Mouse (Mus musculus) heart, adult 2 months (tissue): ENCODE measurements around the gene Gm6592. TPM values are rescaled to one million over a fixed set of nuclear protein-coding genes. Genes with fewer than 3 reads are reported as not detected.
"Not testable (repeated sequence)": the region's sequence is repeated elsewhere in the genome, so short reads cannot be mapped to it uniquely, and the experiment has no call there.

Source experiments
- DNase-seq, 2 experiments: peaks; one replicate each; pipeline ENCODE4 v3.0.0; 2021
- H3K27ac ChIP-seq: fragments of 200-600 bp; 2 replicates; pipeline ENCODE4 v1.8.1; 2022
- H3K27me3 ChIP-seq: fragments of 200-500 bp; 2 replicates; pipeline ENCODE4 v1.6.1; 2012; ENCODE audit warnings: mild to moderate bottlenecking, low read length, inconsistent platforms, mixed read lengths; ENCODE audit not compliant: control insufficient read depth, insufficient read depth
- H3K36me3 ChIP-seq: fragments of 200-500 bp; 2 replicates; pipeline ENCODE4 v1.6.1; 2012; ENCODE audit warnings: low read length, inconsistent platforms; ENCODE audit not compliant: control insufficient read depth, insufficient read depth
- H3K4me1 ChIP-seq: fragments of 200-500 bp; 2 replicates; pipeline ENCODE4 v1.6.1; 2011; ENCODE audit warnings: low read length; ENCODE audit not compliant: control insufficient read depth, insufficient read depth
- H3K4me3 ChIP-seq: fragments of 200-600 bp; 2 replicates; pipeline ENCODE4 v1.8.1; 2022
- H3K79me2 ChIP-seq: fragments of 200-500 bp; replicated peaks from 2 replicates; pipeline ENCODE4 v1.6.1; 2012; ENCODE audit warnings: mild to moderate bottlenecking, inconsistent platforms, low read length, moderate library complexity, mixed read lengths; ENCODE audit not compliant: control insufficient read depth, insufficient read depth
- H3K9ac ChIP-seq: fragments of 200-500 bp; 2 replicates; pipeline ENCODE4 v1.6.1; 2012; ENCODE audit warnings: low read depth, mild to moderate bottlenecking, control low read depth, inconsistent platforms, low read length, mixed read lengths
- CTCF ChIP-seq: fragments of 200-600 bp; IDR thresholded peaks from 2 replicates; pipeline ENCODE4 v1.8.1; 2022; ENCODE audit warnings: antibody characterized with exemption, mild to moderate bottlenecking, moderate library complexity
- EP300 ChIP-seq: fragments of 200-500 bp; IDR thresholded peaks from 2 replicates; pipeline ENCODE4 v1.6.1; 2011; ENCODE audit warnings: low read depth, low read length, control low read depth; ENCODE audit not compliant: insufficient read depth
- POLR2A ChIP-seq: fragments of 200-500 bp; IDR thresholded peaks from 2 replicates; pipeline ENCODE4 v1.6.1; 2011; ENCODE audit warnings: mild to moderate bottlenecking, low read depth, low read length, control low read depth; ENCODE audit not compliant: insufficient read depth
- WGBS: fragments of 180-500 bp; shearing (Covaris S2); methylation state at CpG from one replicate; pipeline ENCODE4 v1.1.7; 2018; 5-methylcytosine and 5-hydroxymethylcytosine counted together
- intact Hi-C: fragments of 180-260 bp; cut with DNase I; formaldehyde crosslinking; loops from one replicate; pipeline ENCODE4 v1.15.1; 2025
- long read RNA-seq: library from polyadenylated mRNA; stranded (forward); transcript quantifications from one replicate; pipeline ENCODE4 v2.0.0, GENCODE M21; 2021
- polyA plus RNA-seq: library from polyadenylated mRNA; depleted of rRNA; stranded (reverse); fragments of >200 nt; gene quantifications from 2 replicates; pipeline ENCODE4 v1.2.3, GENCODE M21; 2012; rRNA removed
- total RNA-seq, 2 experiments: library from RNA; stranded (reverse); gene quantifications; 2 replicates each; pipeline ENCODE4 v1.2.3; 2021

Gene Gm6592
- not detected for total RNA-seq
- polyA plus RNA-seq, result not detected in 2 replicates
- long read RNA-seq, result 0 reads

- H3K4me3 ChIP-seq, result no peak within 1 kb of the TSS
- no peaks in the 10 kb centered on the region for H3K79me2 ChIP-seq
- no peak within 1 kb of the TSS for H3K9ac ChIP-seq
- no peaks in the 10 kb centered on the region for H3K36me3 ChIP-seq
- DNase-seq, result no peak
- no peaks in the 10 kb centered on the region for H3K27me3 ChIP-seq
- WGBS, result 59% methylated on average over 1 of the region's 1 CpGs
- no peak for TF ChIP-seq EP300
- no peaks in the 10 kb centered on the region for H3K4me1 ChIP-seq
- intact Hi-C loops, result no loop called here
- no peak within 1 kb of the TSS for H3K27ac ChIP-seq
These were observed at the start of gene Gm6592 for GRCm38 (mm10) chrX:8843694-8844093. Gm6592 (plus strand) TSS chrX:8843994.

GRCm38 (mm10) chrX:8803391-8803790, 40.4 kb upstream of the Gm6592 start, which contains the start of gene Ssxb5:
Ssxb5 (plus strand) TSS chrX:8803691.
- DNase-seq, H3K27ac ChIP-seq, H3K4me3 ChIP-seq, H3K36me3 ChIP-seq, H3K9ac ChIP-seq, intact Hi-C loops, H3K79me2 ChIP-seq, H3K4me1 ChIP-seq, H3K27me3 ChIP-seq: not testable (repeated sequence)
- WGBS, result 64% methylated on average over 4 of the region's 4 CpGs

- no peaks in the 10 kb centered on the region for H3K36me3 ChIP-seq
- H3K4me1 ChIP-seq, result no peaks in the 10 kb centered on the region
- no peaks in the 10 kb centered on the region for H3K27me3 ChIP-seq
- H3K4me3 ChIP-seq, result no peak overlapping the region
- TF ChIP-seq CTCF (peak; percentile 64), POLR2A (no peak)
- peak; percentile 4 to 40 for DNase-seq
- intact Hi-C loops, result no loop called here
- no peak overlapping the region for H3K9ac ChIP-seq
- no peaks in the 10 kb centered on the region for H3K79me2 ChIP-seq
- no peak overlapping the region for H3K27ac ChIP-seq
These were observed 11.8 kb upstream of the Gm6592 start for GRCm38 (mm10) chrX:8832043-8832442.

GRCm38 (mm10) chrX:8852486-8852885, 8.7 kb downstream of the Gm6592 start:
- H3K79me2 ChIP-seq, result no peaks in the 10 kb centered on the region
- no peak overlapping the region for H3K9ac ChIP-seq
- intact Hi-C loops, result no loop called here
- H3K36me3 ChIP-seq, result no peaks in the 10 kb centered on the region
- no peak overlapping the region for H3K27ac ChIP-seq
- TF ChIP-seq CTCF (no peak), EP300 (no peak), POLR2A (no peak)
- no peak overlapping the region for H3K4me3 ChIP-seq
- no peaks in the 10 kb centered on the region for H3K27me3 ChIP-seq
- no peak for DNase-seq
- 84% methylated on average over 10 of the region's 10 CpGs for WGBS
- no peaks in the 10 kb centered on the region for H3K4me1 ChIP-seq

- H3K27me3 ChIP-seq, H3K4me3 ChIP-seq, intact Hi-C loops, H3K36me3 ChIP-seq, H3K4me1 ChIP-seq, H3K79me2 ChIP-seq, H3K9ac ChIP-seq, H3K27ac ChIP-seq: not testable (repeated sequence)
- peak; percentile 35 to 44 for DNase-seq
- TF ChIP-seq CTCF, result peak; percentile 63
- 7% methylated on average over 3 of the region's 3 CpGs for WGBS
These were observed 20.5 kb downstream of the Gm6592 start for GRCm38 (mm10) chrX:8864331-8864730.

- not testable (repeated sequence) for H3K79me2 ChIP-seq, H3K9ac ChIP-seq, H3K27ac ChIP-seq, H3K4me1 ChIP-seq, H3K36me3 ChIP-seq, DNase-seq, H3K27me3 ChIP-seq, H3K4me3 ChIP-seq
- intact Hi-C loops, result loop anchor here (1.0 kb wide), 1 partner anchor 33 kb away; no protein-coding TSS in a partner anchor
- 82% methylated on average over 3 of the region's 4 CpGs for WGBS
These were observed 30.2 kb downstream of the Gm6592 start, which contains the start of gene Gm5751 for GRCm38 (mm10) chrX:8873953-8874352. Gm5751 (plus strand) TSS chrX:8874253.

GRCm38 (mm10) chrX:8884336-8884735, 40.5 kb downstream of the Gm6592 start:
- WGBS, result 59% methylated on average over 4 of the region's 4 CpGs
- no peak for DNase-seq
- TF ChIP-seq CTCF, result no peak
- no peak for TF ChIP-seq EP300
- TF ChIP-seq POLR2A, result no peak

More at GRCm38 (mm10) chrX:8884336-8884735, 40.5 kb downstream of the Gm6592 start:
- no peak overlapping the region for H3K9ac ChIP-seq
- H3K4me1 ChIP-seq, result no peaks in the 10 kb centered on the region
- H3K36me3 ChIP-seq, result no peaks in the 10 kb centered on the region
- no peaks in the 10 kb centered on the region for H3K27me3 ChIP-seq
- H3K4me3 ChIP-seq, result no peak overlapping the region
- intact Hi-C loops, result no loop called here
- H3K27ac ChIP-seq, result no peak overlapping the region
- no peaks in the 10 kb centered on the region for H3K79me2 ChIP-seq
